Mouse (Mus musculus) stomach, embryonic 16.5 days (tissue): Measurements from ENCODE around the gene Fam19a4. TPM values are rescaled to one million over a fixed set of nuclear protein-coding genes. Genes with fewer than 3 reads are reported as not detected.

Source experiments
- ATAC-seq: fragments of 200-750 bp; cut with Nextera tagmentation; 2 replicates; pipeline ENCODE4 v1.8.0; 2017; ENCODE audit warnings: moderate number of reproducible peaks, moderate TSS enrichment; ENCODE audit not compliant: insufficient read depth, low FRiP score
- H3K27ac ChIP-seq: fragments of 300-500 bp; sonication (generic); 2 replicates; pipeline ENCODE4 v1.5.1; 2014; ENCODE audit warnings: low read length
- H3K27me3 ChIP-seq: fragments of 300-500 bp; sonication (generic); 2 replicates; pipeline ENCODE4 v1.6.1; 2014; ENCODE audit warnings: low read length, control low read depth, mixed read lengths; ENCODE audit not compliant: control insufficient read depth, insufficient read depth
- H3K36me3 ChIP-seq: fragments of 300-500 bp; sonication (generic); 2 replicates; pipeline ENCODE4 v1.6.1; 2014; ENCODE audit warnings: low read length; ENCODE audit not compliant: control insufficient read depth, insufficient read depth
- H3K4me1 ChIP-seq: fragments of 300-500 bp; sonication (generic); 2 replicates; pipeline ENCODE4 v1.6.1; 2014; ENCODE audit warnings: low read length, control low read depth, mixed read lengths; ENCODE audit not compliant: control insufficient read depth, insufficient read depth
- H3K4me2 ChIP-seq: fragments of 300-500 bp; sonication (generic); 2 replicates; pipeline ENCODE4 v1.6.1; 2014; ENCODE audit warnings: low read depth, low read length, mixed read lengths
- H3K4me3 ChIP-seq: fragments of 300-500 bp; sonication (generic); replicated peaks from 2 replicates; pipeline ENCODE4 v1.5.1; 2014; ENCODE audit warnings: mild to moderate bottlenecking, low read length
- H3K9ac ChIP-seq: fragments of 300-500 bp; sonication (generic); 2 replicates; pipeline ENCODE4 v1.6.1; 2014; ENCODE audit warnings: low read length
- H3K9me3 ChIP-seq: fragments of 300-500 bp; sonication (generic); replicated peaks from 2 replicates; pipeline ENCODE4 v1.6.1; 2016; ENCODE audit warnings: low read length, control low read depth; ENCODE audit not compliant: control insufficient read depth
- WGBS: fragments of 180-500 bp; shearing (Covaris S2); extraction: QIAGEN DNeasy Blood & Tissue Kit; methylation state at CpG from one replicate; pipeline ENCODE4 v1.1.7; 2014; 5-methylcytosine and 5-hydroxymethylcytosine counted together
- polyA plus RNA-seq: library from polyadenylated mRNA; unstranded; fragments of >200 nt; fragmentation: Nextera tagmentation; extraction: Ambion mirVana; gene quantifications from 2 replicates; pipeline ENCODE4 v1.2.1, GENCODE M21; 2015

The Fam19a4 gene
- polyA plus RNA-seq, 1 experiment from 2014 or later: 0.12 TPM

DNA sequence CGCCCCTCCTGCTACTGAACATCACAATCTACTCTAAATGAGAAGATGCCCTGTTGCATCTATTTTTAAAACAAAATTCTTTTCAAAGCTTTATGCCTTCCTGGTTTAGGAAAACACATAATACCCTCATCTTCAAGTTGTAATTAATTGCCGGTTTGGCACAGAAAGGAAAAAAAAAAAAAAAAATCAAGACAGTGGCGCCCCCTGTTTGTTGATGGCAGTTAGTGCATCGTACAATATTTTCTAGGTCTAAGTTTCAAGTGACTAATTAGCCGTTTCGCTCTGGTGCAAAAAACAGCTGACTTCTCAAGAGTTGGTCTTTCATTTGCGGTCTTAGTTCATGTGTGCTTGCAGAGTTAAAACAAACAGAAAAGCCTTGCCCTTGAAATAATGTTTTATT, 207.1 kb downstream of the Fam19a4 start:
- H3K27me3 ChIP-seq: no peaks in the 10 kb centered on the region
- no peak overlapping the region for H3K9ac ChIP-seq
- no peak for ATAC-seq
- no peak overlapping the region for H3K27ac ChIP-seq
- H3K4me2 ChIP-seq: peak overlapping the region; percentile 12; the same call in 1 of the 2 replicates
- H3K36me3 ChIP-seq: no peaks in the 10 kb centered on the region
- WGBS: 65% methylated on average over 7 of the region's 7 CpGs
- no peaks in the 10 kb centered on the region for H3K4me1 ChIP-seq
- H3K4me3 ChIP-seq: no peak overlapping the region
- H3K9me3 ChIP-seq: no peaks in the 10 kb centered on the region

GRCm38 (mm10) chr6:96843944-96844343, 216.3 kb downstream of the Fam19a4 start:
- 50% methylated on average over 1 of the region's 1 CpGs for WGBS

GRCm38 (mm10) chr6:96840634-96841033, 219.6 kb downstream of the Fam19a4 start:
- no peaks in the 10 kb centered on the region for H3K4me1 ChIP-seq
- no peak overlapping the region for H3K27ac ChIP-seq
- 66% methylated on average over 3 of the region's 3 CpGs for WGBS
- no peak overlapping the region for H3K4me3 ChIP-seq
- no peak for ATAC-seq
- no peaks in the 10 kb centered on the region for H3K36me3 ChIP-seq
- H3K9me3 ChIP-seq: no peaks in the 10 kb centered on the region
- no peak overlapping the region for H3K9ac ChIP-seq
- no peaks in the 10 kb centered on the region for H3K27me3 ChIP-seq
- H3K4me2 ChIP-seq: no peak overlapping the region

More at GRCm38 (mm10) chr6:96843944-96844343, 216.3 kb downstream of the Fam19a4 start:
- Histone ChIP-seq H3K4me2 (no peak overlapping the region), H3K9ac (no peak overlapping the region), H3K4me3 (no peak overlapping the region), H3K36me3 (no peaks in the 10 kb centered on the region), H3K4me1 (no peaks in the 10 kb centered on the region), H3K27me3 (no peaks in the 10 kb centered on the region), H3K9me3 (no peaks in the 10 kb centered on the region), H3K27ac (no peak overlapping the region)
- ATAC-seq: no peak

- Histone ChIP-seq H3K27me3 (no peaks in the 10 kb centered on the region), H3K4me2 (no peak overlapping the region), H3K9me3 (no peaks in the 10 kb centered on the region), H3K9ac (no peak overlapping the region), H3K27ac (no peak overlapping the region), H3K4me1 (no peaks in the 10 kb centered on the region), H3K36me3 (no peaks in the 10 kb centered on the region), H3K4me3 (no peak overlapping the region)
- WGBS: 37% methylated on average over 3 of the region's 3 CpGs
- ATAC-seq: no peak
Observed at GRCm38 (mm10) chr6:96826626-96827025, 233.6 kb downstream of the Fam19a4 start.

DNA sequence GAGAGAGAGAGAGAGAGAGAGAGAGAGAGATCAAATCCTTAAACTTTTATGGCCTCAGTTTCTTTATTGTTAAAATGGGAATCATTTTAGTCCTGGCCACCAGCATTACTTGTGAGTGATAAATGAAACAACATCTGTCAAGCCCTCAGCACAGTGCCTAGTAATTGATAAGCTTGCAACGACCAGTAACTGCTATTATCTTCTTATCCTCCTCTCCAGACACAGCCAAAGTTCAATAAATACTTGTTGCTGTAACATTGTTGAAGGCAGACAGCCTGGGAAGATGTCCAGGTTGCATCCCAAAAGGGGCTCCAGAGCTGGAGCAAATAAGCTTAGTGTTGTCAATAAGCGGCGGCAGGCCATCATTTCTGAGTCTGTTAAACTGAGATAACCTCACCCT, 257.2 kb downstream of the Fam19a4 start:
- 49% methylated on average over 3 of the region's 3 CpGs for WGBS
- Histone ChIP-seq H3K4me1 (no peaks in the 10 kb centered on the region), H3K27me3 (no peaks in the 10 kb centered on the region), H3K4me2 (no peak overlapping the region), H3K4me3 (no peak overlapping the region), H3K27ac (no peak overlapping the region), H3K36me3 (no peaks in the 10 kb centered on the region), H3K9me3 (no peaks in the 10 kb centered on the region), H3K9ac (no peak overlapping the region)
- no peak for ATAC-seq

GRCm38 (mm10) chr6:96798746-96799145, 261.5 kb downstream of the Fam19a4 start:
- no peak overlapping the region for H3K4me2 ChIP-seq
- WGBS: 79% methylated on average over 1 of the region's 1 CpGs
- H3K36me3 ChIP-seq: no peaks in the 10 kb centered on the region
- no peak overlapping the region for H3K9ac ChIP-seq
- H3K27me3 ChIP-seq: no peaks in the 10 kb centered on the region
- H3K9me3 ChIP-seq: no peaks in the 10 kb centered on the region
- no peak overlapping the region for H3K27ac ChIP-seq
- ATAC-seq: no peak
- H3K4me3 ChIP-seq: no peak overlapping the region
- H3K4me1 ChIP-seq: no peaks in the 10 kb centered on the region

GRCm38 (mm10) chr6:96797451-96797850, 262.8 kb downstream of the Fam19a4 start:
- Histone ChIP-seq H3K27me3 (no peaks in the 10 kb centered on the region), H3K36me3 (no peaks in the 10 kb centered on the region), H3K9me3 (no peaks in the 10 kb centered on the region), H3K4me3 (no peak overlapping the region), H3K27ac (no peak overlapping the region), H3K4me2 (no peak overlapping the region), H3K4me1 (no peaks in the 10 kb centered on the region), H3K9ac (no peak overlapping the region)
- WGBS: 74% methylated on average over 4 of the region's 4 CpGs
- no peak for ATAC-seq

Other genes with a start within 250 kb of the Fam19a4 start
- gene Eogt, start 88.8 kb upstream of the Fam19a4 start, polyA plus RNA-seq: 12.7 and 14.7 TPM in 2 replicates
- 27.7 and 35.2 TPM in 2 replicates for gene Tmf1, start 118.7 kb upstream of the Fam19a4 start, polyA plus RNA-seq
- 62.7 and 64.9 TPM in 2 replicates for gene Uba3, start 145.2 kb upstream of the Fam19a4 start, polyA plus RNA-seq
- gene Arl6ip5, start 150.3 kb upstream of the Fam19a4 start, polyA plus RNA-seq: 77.0 and 93.1 TPM in 2 replicates
- gene Lmod3, start 192.3 kb upstream of the Fam19a4 start, polyA plus RNA-seq: 0.10 and 4.4 TPM in 2 replicates